Mouse (Mus musculus): Measurements from ENCODE around the gene Dhx16. TPM values are rescaled to one million over a fixed set of nuclear protein-coding genes. Genes with fewer than 3 reads are reported as not detected.
"Not testable (repeated sequence)": the region's sequence is repeated elsewhere in the genome, so short reads cannot be mapped to it uniquely, and the experiment has no call there.

The Dhx16 gene
- polyA plus RNA-seq, 1 experiment from 2014 or later, result 42.1 TPM

DNA sequence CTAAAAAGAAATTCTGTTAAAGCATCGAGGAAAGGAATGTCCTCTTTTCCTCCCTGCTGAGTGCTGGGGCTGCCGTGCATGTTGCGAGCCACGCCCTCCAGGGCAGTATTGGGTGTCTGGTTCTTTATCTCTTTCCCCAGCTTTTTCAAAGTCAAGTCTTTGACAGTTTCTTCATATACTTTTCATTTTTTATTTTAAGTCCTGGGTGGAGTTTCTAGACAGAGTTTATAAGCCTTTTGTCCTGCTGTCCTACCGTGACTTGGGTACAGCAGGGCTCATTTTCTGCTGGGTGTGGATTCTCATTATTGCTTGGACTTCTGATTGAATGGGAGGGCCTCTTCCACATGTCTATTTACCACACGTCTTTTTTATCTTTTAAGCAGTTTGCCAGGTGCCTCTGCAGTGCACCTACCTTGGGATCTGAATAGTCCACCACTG is 40.3 kb downstream of the Dhx16 start:
- WGBS, result 37% methylated on average over 6 of the region's 6 CpGs
- H3K36me3 ChIP-seq, result peaks cover 37% of the 10 kb centered on the region
- H3K27me3 ChIP-seq, result no peaks in the 10 kb centered on the region
- H3K9ac ChIP-seq, result peak overlapping the region; percentile 44
- H3K27ac ChIP-seq, result peak overlapping the region; percentile 98
- no peaks in the 10 kb centered on the region for H3K9me3 ChIP-seq
- H3K4me3 ChIP-seq, result peak overlapping the region; percentile 56
- peaks cover 37% of the 10 kb centered on the region for H3K4me1 ChIP-seq
- ATAC-seq (ENCODE audit: borderline replicate concordance, extremely low read depth, low FRiP score, low TSS enrichment), result no peak
- peak overlapping the region; percentile 90 for H3K4me2 ChIP-seq

DNA sequence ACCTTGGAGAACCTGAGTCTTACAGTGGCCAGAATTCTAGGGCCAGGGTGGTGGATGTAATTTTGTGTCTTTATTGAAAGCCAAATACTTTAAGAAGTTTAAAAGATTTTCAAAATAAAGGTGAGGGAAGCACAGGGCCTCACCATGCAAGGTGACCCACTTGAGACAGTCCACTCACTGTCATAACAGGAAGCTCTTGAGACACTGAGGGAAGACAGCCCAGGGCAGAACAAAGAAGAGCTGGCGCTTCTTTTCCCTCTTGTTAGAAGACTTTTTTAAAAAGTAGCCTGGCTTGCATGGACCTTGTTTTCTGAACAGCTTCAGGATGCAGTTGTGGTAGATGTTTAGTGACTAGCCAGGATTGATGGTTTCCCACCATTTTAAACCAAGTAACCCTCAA is 40.8 kb downstream of the Dhx16 start:
- ATAC-seq (ENCODE audit: borderline replicate concordance, extremely low read depth, low FRiP score, low TSS enrichment), result no peak
- peak overlapping the region; percentile 98 for H3K27ac ChIP-seq
- H3K9me3 ChIP-seq, result no peaks in the 10 kb centered on the region
- peak overlapping the region; percentile 44 for H3K9ac ChIP-seq
- H3K4me2 ChIP-seq, result peak overlapping the region; percentile 90; the same call in 1 of the 2 replicates
- 41% methylated on average over 1 of the region's 1 CpGs for WGBS
- H3K4me3 ChIP-seq, result no peak overlapping the region
- H3K27me3 ChIP-seq, result no peaks in the 10 kb centered on the region
- H3K36me3 ChIP-seq, result peaks cover 42% of the 10 kb centered on the region
- peaks cover 34% of the 10 kb centered on the region for H3K4me1 ChIP-seq

DNA sequence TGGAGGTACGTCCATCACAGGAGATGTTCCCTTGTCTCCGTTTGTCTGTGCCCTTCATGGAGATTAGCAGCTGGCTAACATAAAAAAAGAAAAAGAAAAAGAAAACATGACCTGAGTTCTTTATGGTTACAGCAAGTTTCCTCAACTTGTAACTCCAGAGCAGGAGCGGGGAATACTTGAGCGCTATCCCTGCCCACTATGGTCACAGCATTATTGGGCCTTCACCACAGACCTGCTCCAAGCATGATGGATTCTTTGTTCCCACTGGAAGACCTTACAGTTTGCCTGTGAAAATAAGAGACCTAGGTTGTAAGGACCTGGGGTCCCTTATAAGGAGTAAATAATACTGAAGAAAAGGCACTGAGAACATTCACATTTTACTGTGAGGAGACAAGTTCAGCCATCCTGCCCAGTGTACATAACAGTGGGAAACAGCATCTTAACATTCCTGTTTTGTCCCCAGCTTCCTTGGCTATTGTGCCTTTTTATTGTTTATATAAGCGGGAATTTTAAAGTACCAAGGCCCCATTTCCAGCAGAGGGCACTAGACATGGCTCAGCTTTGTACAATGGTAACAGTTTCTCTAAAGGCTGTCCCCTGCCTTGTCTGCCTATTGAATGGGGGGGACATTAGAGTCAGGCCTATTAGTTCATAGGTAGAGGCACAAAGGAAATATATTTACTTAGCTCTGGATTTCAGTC is 41.4 kb downstream of the Dhx16 start:
- no peak for ATAC-seq (ENCODE audit: borderline replicate concordance, extremely low read depth, low FRiP score, low TSS enrichment)
- Histone ChIP-seq H3K4me2 (no peak overlapping the region; the same call in 1 of the 2 replicates), H3K4me1 (peaks cover 30% of the 10 kb centered on the region), H3K27ac (peak overlapping the region; percentile 98), H3K9ac (no peak overlapping the region), H3K27me3 (no peaks in the 10 kb centered on the region), H3K9me3 (no peaks in the 10 kb centered on the region), H3K36me3 (peaks cover 48% of the 10 kb centered on the region), H3K4me3 (no peak overlapping the region)
- 62% methylated on average over 5 of the region's 5 CpGs for WGBS

DNA sequence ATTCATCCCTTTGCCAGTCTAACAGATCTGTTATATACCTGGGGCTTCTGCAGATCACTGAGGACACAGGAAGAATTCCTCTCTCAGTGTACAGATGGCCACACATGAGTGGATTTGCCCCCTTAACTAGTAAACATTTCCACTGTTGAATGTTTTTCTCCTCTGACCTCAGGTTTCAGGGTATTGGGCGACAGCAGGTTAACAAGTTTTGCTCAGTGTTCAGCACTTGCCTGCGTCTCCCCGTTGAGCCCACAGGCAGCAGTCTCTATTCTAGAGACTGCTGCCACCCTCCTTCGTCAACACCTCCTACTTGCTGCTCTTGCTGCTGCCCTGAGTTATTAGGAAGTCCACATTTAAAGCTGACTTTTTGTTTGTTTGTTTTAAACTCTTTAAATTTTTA is 42.1 kb downstream of the Dhx16 start:
- Histone ChIP-seq H3K9me3 (no peaks in the 10 kb centered on the region), H3K4me3 (no peak overlapping the region), H3K9ac (no peak overlapping the region), H3K4me1 (peaks cover 30% of the 10 kb centered on the region), H3K27me3 (no peaks in the 10 kb centered on the region), H3K4me2 (no peak overlapping the region; the same call in 1 of the 2 replicates), H3K27ac (no peak overlapping the region), H3K36me3 (peaks cover 55% of the 10 kb centered on the region)
- WGBS, result 76% methylated on average over 4 of the region's 4 CpGs
- no peak for ATAC-seq (ENCODE audit: borderline replicate concordance, extremely low read depth, low FRiP score, low TSS enrichment)

- Histone ChIP-seq H3K9ac (no peak overlapping the region), H3K36me3 (peaks cover 57% of the 10 kb centered on the region), H3K27ac (no peak overlapping the region), H3K27me3 (no peaks in the 10 kb centered on the region), H3K4me2 (no peak overlapping the region), H3K4me3 (no peak overlapping the region), H3K4me1 (peaks cover 30% of the 10 kb centered on the region), H3K9me3 (no peaks in the 10 kb centered on the region)
- ATAC-seq (ENCODE audit: borderline replicate concordance, extremely low read depth, low FRiP score, low TSS enrichment), result no peak
- 90% methylated on average over 3 of the region's 3 CpGs for whole genome bisulfite sequencing
Observed at GRCm38 (mm10) chr17:35922566-35922965, 42.9 kb downstream of the Dhx16 start.

GRCm38 (mm10) chr17:35923281-35923680 is 43.7 kb downstream of the Dhx16 start:
- Histone ChIP-seq H3K27me3 (no peaks in the 10 kb centered on the region), H3K9ac (no peak overlapping the region), H3K4me2 (no peak overlapping the region), H3K4me1 (peaks cover 30% of the 10 kb centered on the region), H3K9me3 (no peaks in the 10 kb centered on the region), H3K4me3 (no peak overlapping the region), H3K36me3 (peaks cover 62% of the 10 kb centered on the region), H3K27ac (no peak overlapping the region)
- WGBS, result 85% methylated on average over 4 of the region's 4 CpGs
- no peak for ATAC-seq (ENCODE audit: borderline replicate concordance, extremely low read depth, low FRiP score, low TSS enrichment)

- 17% methylated on average over 1 of the region's 1 CpGs for WGBS
- H3K36me3 ChIP-seq, result peaks cover 83% of the 10 kb centered on the region
- ATAC-seq (ENCODE audit: borderline replicate concordance, extremely low read depth, low FRiP score, low TSS enrichment), result no peak
Observed at GRCm38 (mm10) chr17:35927471-35927870, 47.9 kb downstream of the Dhx16 start.

GRCm38 (mm10) chr17:35929534-35929933 is 49.9 kb downstream of the Dhx16 start:
- peaks cover 68% of the 10 kb centered on the region for H3K36me3 ChIP-seq
- 94% methylated on average over 2 of the region's 2 CpGs for WGBS
- H3K4me2 ChIP-seq, result no peak overlapping the region
- H3K9ac ChIP-seq, result no peak overlapping the region
- no peaks in the 10 kb centered on the region for H3K9me3 ChIP-seq
- H3K4me1 ChIP-seq, result no peaks in the 10 kb centered on the region
- H3K27ac ChIP-seq, result no peak overlapping the region
- ATAC-seq (ENCODE audit: borderline replicate concordance, extremely low read depth, low FRiP score, low TSS enrichment), result no peak
- H3K4me3 ChIP-seq, result no peak overlapping the region
- H3K27me3 ChIP-seq, result no peaks in the 10 kb centered on the region

More at GRCm38 (mm10) chr17:35927471-35927870, 47.9 kb downstream of the Dhx16 start:
- Histone ChIP-seq H3K4me3 (no peak overlapping the region), H3K27ac (no peak overlapping the region), H3K4me2 (no peak overlapping the region), H3K4me1 (no peaks in the 10 kb centered on the region), H3K9ac (no peak overlapping the region), H3K27me3 (no peaks in the 10 kb centered on the region), H3K9me3 (no peaks in the 10 kb centered on the region)

DNA sequence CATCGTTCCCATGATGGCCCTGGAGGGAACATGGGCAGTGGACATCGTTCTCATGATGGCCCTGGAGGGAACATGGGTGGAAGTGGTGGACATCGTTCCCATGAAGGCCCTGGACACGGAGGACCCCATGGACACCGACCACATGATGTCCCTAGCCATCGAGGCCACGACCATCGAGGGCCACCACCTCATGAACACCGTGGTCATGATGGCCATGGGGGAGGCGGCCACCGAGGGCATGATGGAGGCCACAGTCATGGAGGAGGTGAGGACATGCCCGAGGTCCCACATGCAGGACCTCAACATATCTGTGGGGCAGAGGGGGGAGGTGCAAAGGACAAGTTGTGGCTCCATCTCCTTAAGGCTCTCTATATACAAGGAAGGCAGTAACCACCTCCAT is 51.0 kb downstream of the Dhx16 start:
- Histone ChIP-seq H3K27ac (no peak overlapping the region), H3K4me1 (no peaks in the 10 kb centered on the region), H3K4me2 (no peak overlapping the region), H3K9me3 (no peaks in the 10 kb centered on the region), H3K4me3 (no peak overlapping the region), H3K36me3 (peaks cover 57% of the 10 kb centered on the region), H3K9ac (no peak overlapping the region), H3K27me3 (no peaks in the 10 kb centered on the region)
- ATAC-seq (ENCODE audit: borderline replicate concordance, extremely low read depth, low FRiP score, low TSS enrichment), result peak; percentile 25; the same call in 1 of the 2 replicates
- WGBS, result 94% methylated on average over 12 of the region's 12 CpGs

DNA sequence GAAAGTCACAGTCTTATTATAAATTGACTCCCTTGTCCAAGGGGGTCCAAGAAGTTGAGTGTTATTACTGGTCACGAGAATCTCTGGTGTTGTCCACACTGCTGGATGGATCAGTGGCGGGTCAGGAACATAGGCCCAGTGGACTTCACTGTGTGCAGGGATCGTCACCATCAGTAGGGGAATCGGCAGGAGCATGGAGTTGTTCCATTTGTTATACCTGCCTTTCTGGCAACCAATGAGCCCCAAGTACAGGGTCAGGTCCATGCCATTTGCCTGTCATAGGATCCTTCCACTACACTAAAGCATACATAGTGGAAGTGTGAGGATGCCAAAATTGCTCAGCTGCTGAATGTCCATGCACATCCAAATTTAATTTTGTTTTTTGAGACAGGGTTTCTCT is 53.0 kb downstream of the Dhx16 start:
- Histone ChIP-seq H3K27me3 (no peaks in the 10 kb centered on the region), H3K27ac (no peak overlapping the region), H3K4me1 (no peaks in the 10 kb centered on the region), H3K4me2 (no peak overlapping the region), H3K36me3 (peaks cover 41% of the 10 kb centered on the region), H3K4me3 (no peak overlapping the region), H3K9me3 (no peaks in the 10 kb centered on the region), H3K9ac (no peak overlapping the region)
- WGBS, result 90% methylated on average over 4 of the region's 4 CpGs
- no peak for ATAC-seq (ENCODE audit: borderline replicate concordance, extremely low read depth, low FRiP score, low TSS enrichment)

- not testable (repeated sequence) for ATAC-seq (ENCODE audit: borderline replicate concordance, extremely low read depth, low FRiP score, low TSS enrichment); H3K36me3 ChIP-seq; H3K4me1 ChIP-seq; H3K27ac ChIP-seq; H3K4me3 ChIP-seq; H3K4me2 ChIP-seq; H3K9ac ChIP-seq; H3K9me3 ChIP-seq; H3K27me3 ChIP-seq
- 84% methylated on average over 14 of the region's 14 CpGs for WGBS
Observed at GRCm38 (mm10) chr17:35935763-35936162, 56.1 kb downstream of the Dhx16 start.

- no peak for ATAC-seq (ENCODE audit: borderline replicate concordance, extremely low read depth, low FRiP score, low TSS enrichment)
- Histone ChIP-seq H3K9ac (no peak overlapping the region), H3K4me2 (no peak overlapping the region), H3K4me1 (no peaks in the 10 kb centered on the region), H3K4me3 (no peak overlapping the region), H3K27ac (no peak overlapping the region), H3K36me3 (no peaks in the 10 kb centered on the region), H3K9me3 (no peaks in the 10 kb centered on the region), H3K27me3 (no peaks in the 10 kb centered on the region)
- WGBS, result 28% methylated on average over 2 of the region's 2 CpGs
Observed at GRCm38 (mm10) chr17:35937700-35938348, 58.2 kb downstream of the Dhx16 start.

Data from lung, embryonic 15.5 days (tissue).